Mouse (Mus musculus) heart, postnatal 0 days (tissue): ENCODE data around the gene Prox1. TPM values are rescaled to one million over a fixed set of nuclear protein-coding genes. Genes with fewer than 3 reads are reported as not detected.

Experiments used
- ATAC-seq: fragments of 200-750 bp; cut with Nextera tagmentation; 2 replicates; pipeline ENCODE4 v1.8.0; 2017; ENCODE audit warnings: low read depth, moderate number of reproducible peaks, moderate library complexity; ENCODE audit not compliant: insufficient read depth
- DNase-seq: peaks from one replicate; pipeline ENCODE4 v3.0.0-alpha.2; 2016; ENCODE audit warnings: low spot score
- H3K27ac ChIP-seq: fragments of 300-500 bp; sonication (generic); 2 replicates; pipeline ENCODE4 v1.5.1; 2014; ENCODE audit warnings: low read depth, mild to moderate bottlenecking
- H3K27me3 ChIP-seq: fragments of 300-500 bp; sonication (generic); 2 replicates; pipeline ENCODE4 v1.6.1; 2014; ENCODE audit warnings: low read length, mixed read lengths; ENCODE audit not compliant: control insufficient read depth, insufficient read depth
- H3K36me3 ChIP-seq: fragments of 300-500 bp; sonication (generic); replicated peaks from 2 replicates; pipeline ENCODE4 v1.6.1; 2014; ENCODE audit warnings: low read length, mixed read lengths; ENCODE audit not compliant: control insufficient read depth, insufficient read depth
- H3K4me1 ChIP-seq: fragments of 300-500 bp; sonication (generic); 2 replicates; pipeline ENCODE4 v1.6.1; 2014; ENCODE audit warnings: antibody characterized with exemption; ENCODE audit not compliant: control insufficient read depth, insufficient read depth
- H3K4me2 ChIP-seq: fragments of 300-500 bp; sonication (generic); 2 replicates; pipeline ENCODE4 v1.6.1; 2014; ENCODE audit warnings: low read depth, mild to moderate bottlenecking, low read length, moderate library complexity
- H3K4me3 ChIP-seq: fragments of 300-500 bp; sonication (generic); 2 replicates; pipeline ENCODE4 v1.5.1; 2014; ENCODE audit warnings: low read depth, low read length
- H3K9ac ChIP-seq: fragments of 300-500 bp; sonication (generic); replicated peaks from 2 replicates; pipeline ENCODE4 v1.6.1; 2014; ENCODE audit warnings: low read depth, low read length, mixed read lengths
- H3K9me3 ChIP-seq: fragments of 300-500 bp; sonication (generic); replicated peaks from 2 replicates; pipeline ENCODE4 v1.6.1; 2016; ENCODE audit warnings: low read length; ENCODE audit not compliant: control insufficient read depth
- CTCF ChIP-seq: IDR thresholded peaks from 2 replicates; pipeline ENCODE4 v1.5.1; 2016; ENCODE audit warnings: antibody characterized with exemption, control low read depth, low read depth
- EP300 ChIP-seq: IDR thresholded peaks from 2 replicates; pipeline ENCODE4 v1.6.1; 2016; ENCODE audit warnings: antibody characterized with exemption, low read depth
- WGBS: fragments of 180-500 bp; shearing (Covaris S2); extraction: QIAGEN DNeasy Blood & Tissue Kit; methylation state at CpG from one replicate; pipeline ENCODE4 v1.1.7; 2014; 5-methylcytosine and 5-hydroxymethylcytosine counted together
- polyA plus RNA-seq: library from polyadenylated mRNA; unstranded; fragments of >200 nt; fragmentation: Nextera tagmentation; extraction: Ambion mirVana; gene quantifications from 2 replicates; pipeline ENCODE4 v1.2.1, GENCODE M21; 2015
- total RNA-seq: library from RNA; depleted of rRNA; stranded (reverse); fragments of >200 nt; gene quantifications from 2 replicates; pipeline ENCODE4 v1.2.3, GENCODE M21; 2014; ENCODE audit warnings: low replicate concordance; rRNA removed

Gene Prox1
- total and polyA plus RNA-seq, 2 experiments from 2014 or later = 17.3 to 23.1 TPM

DNA sequence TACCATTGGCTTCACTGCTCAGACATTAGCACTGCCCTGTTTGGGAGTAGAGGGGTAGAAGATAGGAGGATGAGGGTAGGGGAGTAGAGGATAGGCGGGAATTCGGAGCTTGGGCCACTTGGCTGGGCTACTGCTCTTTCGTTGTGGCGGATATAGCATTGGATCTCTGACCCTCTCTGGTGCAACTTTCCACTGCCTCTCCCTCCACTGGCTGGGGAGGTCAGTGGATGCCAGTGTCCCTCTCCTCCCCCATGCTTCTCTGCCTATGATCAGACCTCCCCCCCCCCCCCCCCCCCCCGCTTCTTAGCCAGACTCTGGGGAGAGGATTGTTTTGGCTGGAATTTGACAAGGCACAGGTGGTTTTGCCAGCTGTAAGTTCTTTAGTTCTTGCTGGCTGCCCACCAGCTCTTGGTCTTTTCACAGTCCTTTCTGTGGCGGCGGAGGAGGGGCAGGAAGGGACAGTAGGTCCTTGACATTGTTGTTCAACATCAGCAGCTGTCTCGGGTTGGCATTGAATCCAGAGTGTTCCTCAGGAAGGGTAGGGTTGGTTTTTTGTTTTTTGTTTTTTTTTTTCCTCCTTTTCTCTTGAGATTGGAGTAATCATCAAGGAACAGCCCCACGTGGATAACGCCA lies 90.8 kb downstream of the Prox1 start:
- Histone ChIP-seq H3K4me3 (no peak overlapping the region), H3K4me2 (no peak overlapping the region), H3K27ac (no peak overlapping the region), H3K4me1 (peaks cover 14% of the 10 kb centered on the region), H3K9ac (no peak overlapping the region), H3K27me3 (no peaks in the 10 kb centered on the region), H3K36me3 (no peaks in the 10 kb centered on the region), H3K9me3 (no peaks in the 10 kb centered on the region)
- ATAC-seq (no peak), DNase-seq (no peak)
- WGBS = 82% methylated on average over 9 of the region's 10 CpGs
- TF ChIP-seq EP300 (no peak), CTCF (no peak)

DNA sequence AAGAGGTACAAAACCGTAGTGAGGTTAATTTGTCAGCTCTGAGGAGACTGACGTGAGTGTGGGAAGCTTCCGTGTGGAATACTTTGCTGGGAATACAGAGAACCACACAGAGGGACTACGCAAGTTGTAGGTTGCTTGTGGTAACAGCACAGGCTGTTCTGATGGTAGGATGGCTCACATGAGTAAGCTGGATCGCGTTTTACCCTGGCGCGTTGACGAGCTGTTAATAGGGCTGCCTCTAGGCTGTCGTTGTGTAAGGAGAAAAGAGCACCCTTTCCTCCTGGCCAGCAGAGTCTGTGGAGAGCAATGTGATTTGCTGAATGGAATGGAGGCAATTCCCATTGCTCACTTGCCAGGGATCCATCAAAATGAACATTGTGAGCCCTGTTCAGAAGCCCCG lies 93.9 kb downstream of the Prox1 start:
- Histone ChIP-seq H3K9ac (no peak overlapping the region), H3K27me3 (no peaks in the 10 kb centered on the region), H3K9me3 (no peaks in the 10 kb centered on the region), H3K4me2 (no peak overlapping the region), H3K36me3 (no peaks in the 10 kb centered on the region), H3K4me3 (no peak overlapping the region), H3K27ac (no peak overlapping the region), H3K4me1 (peaks cover 23% of the 10 kb centered on the region)
- DNase-seq (no peak), ATAC-seq (no peak)
- no peak for TF ChIP-seq CTCF
- TF ChIP-seq EP300 = no peak
- WGBS = 55% methylated on average over 11 of the region's 11 CpGs

Other genes with a start within 250 kb of the Prox1 start
- 218 and 234 TPM in 2 replicates for gene Smyd2, start 248.4 kb downstream of the Prox1 start, total RNA-seq
- 219 and 239 TPM in 2 replicates for gene Smyd2, start 248.4 kb downstream of the Prox1 start, polyA plus RNA-seq